ENCODE assay signal across 16 mouse cellular contexts in genomic region chr17:44364494-44364893, GRCm38 (mm10).
"Had no signal": no experiment of that assay in that cellular context is flagged by ENCODE, and none has a peak within 500 bp of the region (broad histone marks: within the 10 kb centered on the region; RNA-seq: fewer than 3 reads in every experiment).

No protein-coding gene starts in this region.

- H3K4me2 ChIP-seq: neural tube, embryonic 13.5 days; neural tube, embryonic 15.5 days; stomach, embryonic 15.5 days had no signal

- H3K27me3 ChIP-seq: neural tube, embryonic 13.5 days; neural tube, embryonic 15.5 days; stomach, embryonic 15.5 days had no signal

- H3K27ac ChIP-seq: neural tube, embryonic 13.5 days; neural tube, embryonic 15.5 days; stomach, embryonic 15.5 days; stomach, postnatal 0 days had no signal

- H3K9me3 ChIP-seq: neural tube, embryonic 13.5 days; neural tube, embryonic 15.5 days; stomach, embryonic 15.5 days had no signal

- H3K4me3 ChIP-seq: neural tube, embryonic 13.5 days; neural tube, embryonic 15.5 days; stomach, embryonic 15.5 days had no signal

- H3K9ac ChIP-seq: neural tube, embryonic 13.5 days; neural tube, embryonic 15.5 days; stomach, embryonic 15.5 days had no signal

- DNase-seq: retina, postnatal 1 day; right cerebral cortex, adult 18-20 months; right cerebral cortex, postnatal 14 days; right cerebral cortex, postnatal 25 days; right cerebral cortex, postnatal 4 days; spleen, adult 18-20 months; thymus, adult 18-20 months; thymus, adult 2 months; thymus, postnatal 14 days; thymus, postnatal 25 days; thymus, postnatal 36 days; thymus, postnatal 4 days had no signal

- H3K4me1 ChIP-seq: neural tube, embryonic 13.5 days; neural tube, embryonic 15.5 days; stomach, embryonic 15.5 days had no signal

- H3K36me3 ChIP-seq: neural tube, embryonic 13.5 days; neural tube, embryonic 15.5 days; stomach, embryonic 15.5 days had no signal
